Mouse (Mus musculus): ENCODE data around the gene Cbs.

Gene Cbs

GRCm38 (mm10) chr17:31590846-31591245, 46.2 kb downstream of the Cbs start:
- no peak for DNase-seq (ENCODE audit: low read depth, low spot score)

- DNase-seq (ENCODE audit: low read depth, low spot score): no peak
Observed at GRCm38 (mm10) chr17:31588726-31589125, 48.3 kb downstream of the Cbs start.

GRCm38 (mm10) chr17:31588115-31588514, 48.9 kb downstream of the Cbs start:
- no peak for DNase-seq (ENCODE audit: low read depth, low spot score)

- DNase-seq (ENCODE audit: low read depth, low spot score): no peak
Observed at GRCm38 (mm10) chr17:31583781-31584180, 53.3 kb downstream of the Cbs start.

GRCm38 (mm10) chr17:31583185-31583584, 53.9 kb downstream of the Cbs start:
- no peak for DNase-seq (ENCODE audit: low read depth, low spot score)

GRCm38 (mm10) chr17:31580344-31580743, 56.7 kb downstream of the Cbs start:
- DNase-seq (ENCODE audit: low read depth, low spot score): peak; percentile 46

- DNase-seq (ENCODE audit: low read depth, low spot score): no peak
Observed at GRCm38 (mm10) chr17:31576394-31577175, 60.5 kb downstream of the Cbs start.

GRCm38 (mm10) chr17:31574662-31575061, 62.4 kb downstream of the Cbs start:
- no peak for DNase-seq (ENCODE audit: low read depth, low spot score)

- no peak for DNase-seq (ENCODE audit: low read depth, low spot score)
Observed at GRCm38 (mm10) chr17:31571689-31572088, 65.3 kb downstream of the Cbs start.

- no peak for DNase-seq (ENCODE audit: low read depth, low spot score)
Observed at GRCm38 (mm10) chr17:31570321-31570925, 66.6 kb downstream of the Cbs start.

GRCm38 (mm10) chr17:31569756-31570155, 67.3 kb downstream of the Cbs start:
- no peak for DNase-seq (ENCODE audit: low read depth, low spot score)

GRCm38 (mm10) chr17:31566276-31566675, 70.8 kb downstream of the Cbs start:
- DNase-seq (ENCODE audit: low read depth, low spot score): no peak

GRCm38 (mm10) chr17:31565141-31566056, 71.6 kb downstream of the Cbs start:
- DNase-seq (ENCODE audit: low read depth, low spot score): peak; percentile 54

GRCm38 (mm10) chr17:31564858-31565140, 72.2 kb downstream of the Cbs start:
- no peak for DNase-seq (ENCODE audit: low read depth, low spot score)

- peak; percentile 99 for DNase-seq (ENCODE audit: low read depth, low spot score)
Observed at GRCm38 (mm10) chr17:31564015-31564857, 72.8 kb downstream of the Cbs start, which contains the start of gene Pknox1. Gene Pknox1 (plus strand): TSS chr17:31564734.

GRCm38 (mm10) chr17:31563632-31564014, 73.4 kb downstream of the Cbs start:
- DNase-seq (ENCODE audit: low read depth, low spot score): no peak

- DNase-seq (ENCODE audit: low read depth, low spot score): no peak
Observed at GRCm38 (mm10) chr17:31559021-31559789, 77.8 kb downstream of the Cbs start.

All from brain, embryonic 18.5 days (tissue).